Mouse (Mus musculus) adrenal gland, adult 10 weeks (tissue): Measurements from ENCODE around the gene Hist1h4h. TPM values are rescaled to one million over a fixed set of nuclear protein-coding genes. Genes with fewer than 3 reads are reported as not detected.

ENCODE experiments used
- polyA plus RNA-seq: library from polyadenylated mRNA; stranded (reverse); fragments of 350-450 nt; fragmentation: Illumina TruSeq; extraction: RNeasy Lipid Tissue Mini Kit (QIAGEN cat#74804); gene quantifications from one replicate; pipeline ENCODE4 v1.2.3, GENCODE M21; 2014; ENCODE audit warnings: low read depth, low replicate concordance

The Hist1h4h gene
- polyA plus RNA-seq = not detected

DNA sequence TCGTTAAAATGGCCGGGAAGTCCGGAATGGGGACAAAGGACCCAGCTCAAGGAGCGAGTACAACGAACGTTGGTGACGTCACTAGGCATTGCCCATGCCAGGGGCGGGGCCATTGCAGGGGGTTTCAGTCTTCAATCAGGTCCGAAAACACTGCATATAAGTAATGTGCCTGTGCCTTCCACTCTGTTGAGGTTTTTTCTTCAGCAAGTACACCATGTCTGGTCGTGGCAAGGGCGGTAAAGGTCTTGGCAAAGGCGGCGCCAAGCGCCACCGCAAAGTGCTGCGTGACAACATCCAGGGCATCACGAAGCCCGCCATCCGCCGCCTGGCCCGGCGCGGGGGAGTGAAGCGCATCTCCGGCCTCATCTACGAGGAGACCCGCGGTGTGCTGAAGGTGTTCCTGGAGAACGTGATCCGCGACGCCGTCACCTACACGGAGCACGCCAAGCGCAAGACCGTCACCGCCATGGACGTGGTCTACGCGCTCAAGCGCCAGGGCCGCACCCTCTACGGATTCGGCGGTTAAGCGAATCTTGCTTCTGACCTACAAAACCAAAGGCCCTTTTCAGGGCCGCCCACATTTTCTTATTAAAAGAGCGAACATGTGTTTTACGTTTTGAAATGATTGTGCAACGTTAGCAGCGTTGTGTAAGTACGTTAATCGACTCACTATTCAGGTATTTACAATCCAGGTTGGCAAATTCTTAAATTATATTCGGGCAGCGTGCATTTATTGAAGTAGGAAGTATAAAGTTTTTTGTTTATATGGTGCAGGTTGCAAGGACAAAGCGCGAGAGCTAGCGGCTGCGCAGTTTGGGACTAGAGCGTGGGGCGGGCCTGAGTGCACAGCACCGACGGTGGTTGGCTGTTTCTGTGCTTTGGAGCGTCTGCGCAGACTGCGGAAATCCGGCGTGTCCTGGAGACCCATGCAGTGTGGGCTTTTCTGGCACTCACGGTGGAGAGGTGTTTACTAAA, at the start of gene Hist1h4h:
TSS of gene Hist1h4h (plus strand) at position 150 of the 975 bp plus-strand sequence.

DNA sequence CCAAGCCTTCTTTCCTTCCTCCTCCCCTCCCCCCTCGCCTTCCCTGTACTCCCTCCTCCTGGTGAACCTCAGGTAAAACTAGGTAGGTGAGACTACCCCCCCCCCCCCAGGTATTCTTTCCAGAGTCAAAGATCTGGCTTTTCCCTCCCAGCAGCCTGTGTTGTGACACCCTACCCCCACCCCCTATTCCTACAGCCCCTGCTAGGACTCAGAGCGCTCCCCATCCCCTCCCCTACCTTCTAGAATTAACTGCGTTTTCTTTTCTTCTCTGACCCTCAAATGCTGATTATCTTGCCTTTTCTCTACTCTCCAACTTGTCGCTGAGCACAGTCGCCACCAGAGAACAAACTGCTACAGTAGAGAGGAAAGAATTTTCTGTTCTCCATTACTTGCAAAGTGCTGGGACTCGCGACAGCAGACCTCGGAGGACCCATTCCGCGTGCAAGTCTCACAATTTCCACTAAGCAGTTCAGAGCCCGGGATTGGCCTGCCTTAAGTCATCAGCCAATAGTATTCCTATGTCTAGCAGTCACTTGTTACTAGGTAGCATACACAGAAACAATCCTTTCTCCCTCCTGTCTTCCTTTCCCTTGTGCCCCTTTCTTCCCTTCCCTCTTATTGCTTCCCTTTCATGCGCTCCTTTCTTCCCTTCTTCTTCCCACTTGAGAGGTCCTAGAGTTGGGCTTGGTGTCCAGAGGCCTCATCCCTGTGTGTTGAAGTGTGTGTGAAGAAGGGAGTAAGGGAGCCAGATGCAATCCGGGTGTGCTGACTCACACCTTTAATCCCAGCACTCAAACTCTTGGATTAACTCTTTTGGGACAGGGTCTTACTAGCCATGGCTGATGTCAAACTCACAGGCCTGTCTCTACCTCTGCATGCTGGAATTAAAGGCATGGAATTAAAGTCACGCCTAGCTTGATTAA, 42.2 kb upstream of the Hist1h4h start, which contains the start of gene Btn2a2:
TSS of gene Btn2a2 (minus strand) at position 458 of the 923 bp plus-strand sequence.

GRCm38 (mm10) chr13:23533560-23534367, 2.9 kb downstream of the Hist1h4h start, which contains the start of gene Hist1h2af:
Hist1h2af (plus strand) TSS chr13:23533906.

GRCm38 (mm10) chr13:23535137-23536075, 4.6 kb downstream of the Hist1h4h start, which contains the start of gene Hist1h3g:
Hist1h3g (plus strand) TSS chr13:23535422.

GRCm38 (mm10) chr13:23542999-23543607, 12.3 kb downstream of the Hist1h4h start, which contains the start of gene Hist1h2bh:
Hist1h2bh (minus strand) TSS chr13:23543392.

GRCm38 (mm10) chr13:23543965-23544786, 13.3 kb downstream of the Hist1h4h start, which contains the start of gene Hist1h3f:
Hist1h3f (plus strand) TSS chr13:23544052.

DNA sequence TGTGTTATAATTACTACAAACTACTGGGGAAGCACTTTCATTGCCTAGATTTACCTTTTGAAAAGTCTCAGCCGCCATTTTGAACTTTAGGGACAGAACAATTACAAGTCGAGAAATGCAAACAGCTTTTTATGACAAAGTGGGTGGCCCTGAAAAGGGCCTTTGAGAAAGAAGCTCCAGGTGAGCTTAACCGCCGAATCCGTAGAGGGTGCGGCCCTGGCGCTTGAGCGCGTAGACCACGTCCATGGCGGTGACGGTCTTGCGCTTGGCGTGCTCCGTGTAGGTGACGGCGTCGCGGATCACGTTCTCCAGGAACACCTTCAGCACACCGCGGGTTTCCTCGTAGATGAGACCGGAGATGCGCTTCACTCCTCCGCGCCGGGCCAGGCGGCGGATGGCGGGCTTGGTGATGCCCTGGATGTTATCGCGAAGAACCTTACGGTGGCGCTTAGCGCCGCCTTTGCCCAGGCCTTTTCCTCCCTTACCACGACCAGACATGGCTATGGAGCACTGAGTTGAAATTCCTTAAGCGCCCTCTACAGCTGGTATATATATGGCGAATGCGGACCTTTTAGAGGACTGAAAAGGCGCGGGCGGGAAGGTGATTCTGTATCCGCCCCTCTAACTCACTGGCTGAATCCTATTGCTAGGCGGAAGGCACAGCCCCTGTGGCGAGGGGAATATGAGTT, 20.4 kb downstream of the Hist1h4h start, which contains the start of gene Hist1h4f:
TSS of gene Hist1h4f (minus strand) at position 503 of the 689 bp plus-strand sequence.

DNA sequence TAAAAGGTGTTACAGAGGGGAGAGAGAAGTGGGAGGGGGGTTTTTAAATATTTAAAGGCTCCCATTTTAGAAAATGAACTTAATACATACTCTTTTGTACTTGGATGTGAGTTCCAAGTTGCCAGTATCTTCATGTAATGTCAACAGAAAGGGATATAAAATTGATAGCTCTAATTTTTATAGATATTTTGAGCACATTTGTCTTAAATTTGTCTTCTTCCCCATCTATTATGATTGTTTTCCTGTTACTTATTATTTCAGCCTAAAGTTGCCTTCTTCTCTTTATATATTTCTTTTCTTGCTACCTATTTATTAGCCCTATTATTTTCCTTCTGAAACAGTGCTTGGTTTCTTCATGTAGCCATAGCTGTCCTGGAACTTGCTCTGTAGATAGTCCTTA, 22.1 kb downstream of the Hist1h4h start, which contains the start of gene Hist1h1d:
TSS of gene Hist1h1d (plus strand) at position 301 of the 400 bp plus-strand sequence.

GRCm38 (mm10) chr13:23561883-23562659, 31.2 kb downstream of the Hist1h4h start, which contains the start of gene Hist1h3e:
Hist1h3e (minus strand) TSS chr13:23562369.

GRCm38 (mm10) chr13:23571022-23571503, 40.2 kb downstream of the Hist1h4h start, which contains the start of the genes Hist1h2ae and Hist1h2bg:
Hist1h2ae (minus strand) TSS chr13:23571220.
Hist1h2bg (plus strand) TSS chr13:23571396.

GRCm38 (mm10) chr13:23573898-23574524, 43.2 kb downstream of the Hist1h4h start, which contains the start of the genes Hist1h2bf and Hist1h2ad:
Hist1h2bf (minus strand) TSS chr13:23574196.
Hist1h2ad (plus strand) TSS chr13:23574381.

DNA sequence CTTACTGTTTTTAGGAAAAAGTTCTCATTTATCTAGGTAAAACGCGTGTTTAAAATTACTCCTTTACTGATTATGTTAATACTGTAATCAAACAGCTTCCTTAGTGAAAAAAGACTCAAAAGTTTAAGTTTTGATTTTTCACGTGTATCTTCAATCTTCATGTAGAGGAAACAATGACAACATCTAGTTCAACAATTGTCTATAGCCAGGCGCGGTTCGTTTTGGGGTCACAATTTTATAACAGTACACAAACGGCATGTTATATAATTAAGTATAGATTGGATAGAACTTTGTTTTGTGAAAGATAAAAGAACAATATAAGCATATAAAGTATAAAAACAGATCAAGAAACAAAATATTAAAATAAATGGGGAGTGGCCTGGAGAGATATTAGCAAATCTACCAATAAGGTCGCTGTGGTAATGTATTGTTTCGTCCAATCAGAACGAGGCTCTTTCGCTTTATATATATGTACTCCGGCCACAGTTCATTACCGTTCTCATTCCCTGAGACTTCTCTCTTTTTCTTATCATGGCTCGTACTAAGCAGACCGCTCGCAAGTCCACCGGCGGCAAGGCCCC, 44.5 kb downstream of the Hist1h4h start, which contains the start of gene Hist1h3d:
TSS of gene Hist1h3d (plus strand) at position 493 of the 581 bp plus-strand sequence.

